Mouse (Mus musculus) lung, embryonic 15.5 days (tissue): ENCODE measurements at regions not wholly inside any gene's neighbourhood (a gene's known extent, or its start where the extent isn't known, plus 50 kb on each side); places are given as distances from the start of the nearest gene placed in this dataset.

Experiments used
- ATAC-seq: fragments of 200-750 bp; cut with Nextera tagmentation; 2 replicates; pipeline ENCODE4 v1.8.0; 2017; ENCODE audit warnings: moderate number of reproducible peaks, borderline replicate concordance; ENCODE audit not compliant: low FRiP score, low TSS enrichment; ENCODE audit errors: extremely low read depth
- H3K27ac ChIP-seq: fragments of 300-500 bp; sonication (generic); 2 replicates; pipeline ENCODE4 v1.5.1; 2015; ENCODE audit warnings: moderate library complexity, mild to moderate bottlenecking, inconsistent platforms
- H3K27me3 ChIP-seq: fragments of 300-500 bp; sonication (generic); 2 replicates; pipeline ENCODE4 v1.6.1; 2015; ENCODE audit warnings: inconsistent platforms
- H3K36me3 ChIP-seq: fragments of 300-500 bp; sonication (generic); 2 replicates; pipeline ENCODE4 v1.6.1; 2015; ENCODE audit warnings: inconsistent platforms
- H3K4me1 ChIP-seq: fragments of 300-500 bp; sonication (generic); 2 replicates; pipeline ENCODE4 v1.6.1; 2015; ENCODE audit warnings: inconsistent platforms
- H3K4me2 ChIP-seq: fragments of 300-500 bp; sonication (generic); 2 replicates; pipeline ENCODE4 v1.6.1; 2015; ENCODE audit warnings: inconsistent platforms, mild to moderate bottlenecking, moderate library complexity
- H3K4me3 ChIP-seq: fragments of 300-500 bp; sonication (generic); 2 replicates; pipeline ENCODE4 v1.5.1; 2015; ENCODE audit warnings: mild to moderate bottlenecking, inconsistent platforms
- H3K9ac ChIP-seq: fragments of 300-500 bp; sonication (generic); 2 replicates; pipeline ENCODE4 v1.6.1; 2015; ENCODE audit warnings: inconsistent platforms
- H3K9me3 ChIP-seq: fragments of 300-500 bp; sonication (generic); 2 replicates; pipeline ENCODE4 v1.6.1; 2016; ENCODE audit warnings: inconsistent platforms
- WGBS: fragments of 180-500 bp; shearing (Covaris S2); methylation state at CpG from one replicate; pipeline ENCODE4 v1.1.7; 2015; 5-methylcytosine and 5-hydroxymethylcytosine counted together

DNA sequence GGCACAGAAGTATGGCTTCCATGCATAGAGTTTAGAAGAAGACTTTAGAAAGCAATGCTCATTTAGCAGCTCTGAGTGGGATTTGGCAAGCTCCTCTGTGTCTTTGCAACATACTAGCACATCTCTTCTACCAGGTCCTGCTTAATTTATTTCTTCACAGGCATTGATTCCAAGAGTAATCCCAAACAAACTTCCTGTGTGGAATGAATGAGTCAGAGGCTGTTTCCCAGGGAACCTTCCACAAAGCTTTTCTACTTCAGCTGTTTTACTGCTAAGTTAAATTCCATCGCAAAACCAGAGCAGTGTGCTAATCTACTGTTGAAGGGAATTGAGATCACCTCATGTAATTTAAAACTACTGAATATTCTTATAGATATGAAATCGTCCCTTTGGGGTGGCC, 193.7 kb upstream of the Sorcs1 start:
- Histone ChIP-seq H3K4me1 (no peaks in the 10 kb centered on the region), H3K4me2 (no peak overlapping the region), H3K27ac (no peak overlapping the region), H3K9me3 (no peaks in the 10 kb centered on the region), H3K36me3 (no peaks in the 10 kb centered on the region), H3K9ac (no peak overlapping the region), H3K4me3 (no peak overlapping the region), H3K27me3 (no peaks in the 10 kb centered on the region)
- no peak for ATAC-seq
- 71% methylated on average over 2 of the region's 2 CpGs for WGBS

DNA sequence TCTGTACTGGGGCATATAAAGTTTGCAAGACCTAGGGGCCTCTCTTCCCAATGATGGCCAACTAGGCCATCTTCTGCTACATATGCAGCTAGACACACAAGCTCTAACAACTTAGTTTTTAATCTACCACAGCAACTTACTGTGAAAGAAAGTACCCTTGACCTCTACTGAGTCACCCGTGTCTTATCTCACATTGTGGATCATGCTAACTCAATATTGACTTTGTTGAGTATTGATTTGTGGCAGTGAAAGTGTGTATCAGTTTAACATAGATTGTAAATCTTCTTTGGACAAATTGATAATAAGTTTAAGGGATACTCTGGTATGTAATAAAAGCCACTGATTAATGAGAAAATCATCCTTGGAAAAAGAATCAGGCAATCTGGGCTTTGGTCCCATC, 176.4 kb upstream of the Sorcs1 start:
- H3K27me3 ChIP-seq = no peaks in the 10 kb centered on the region
- H3K27ac ChIP-seq = no peak overlapping the region
- H3K4me3 ChIP-seq = no peak overlapping the region
- H3K9me3 ChIP-seq = no peaks in the 10 kb centered on the region
- no peak for ATAC-seq
- no peaks in the 10 kb centered on the region for H3K4me1 ChIP-seq
- H3K4me2 ChIP-seq = no peak overlapping the region
- 46% methylated on average over 1 of the region's 1 CpGs for WGBS
- H3K9ac ChIP-seq = no peak overlapping the region
- H3K36me3 ChIP-seq = no peaks in the 10 kb centered on the region

DNA sequence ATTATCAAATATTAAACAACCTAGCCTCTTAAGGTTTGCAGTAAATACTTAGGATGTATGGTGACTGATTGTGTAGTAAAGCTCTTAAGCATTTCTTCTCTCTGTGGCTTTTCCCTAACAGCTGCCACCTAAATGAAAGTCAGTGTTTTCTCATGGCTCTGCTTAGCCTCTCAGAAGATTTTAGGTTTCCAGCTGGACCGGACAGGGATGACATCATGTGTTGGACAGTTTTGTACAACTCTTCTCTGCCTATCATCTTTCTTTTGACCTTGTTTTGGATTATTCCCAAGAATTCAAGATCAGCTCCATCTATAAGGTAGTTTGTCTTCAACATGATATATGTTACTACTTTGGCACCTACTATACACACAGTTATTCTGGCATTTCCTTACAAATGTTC, 162.1 kb upstream of the Sorcs1 start:
- Histone ChIP-seq H3K27ac (no peak overlapping the region), H3K4me3 (no peak overlapping the region), H3K4me1 (no peaks in the 10 kb centered on the region), H3K4me2 (no peak overlapping the region), H3K9me3 (no peaks in the 10 kb centered on the region), H3K36me3 (no peaks in the 10 kb centered on the region), H3K27me3 (no peaks in the 10 kb centered on the region), H3K9ac (no peak overlapping the region)
- no peak for ATAC-seq
- WGBS = 67% methylated on average over 1 of the region's 1 CpGs
